Mouse (Mus musculus) heart, adult 8-10 months (tissue): Measurements from ENCODE around the gene Tspan11. TPM values are rescaled to one million over a fixed set of nuclear protein-coding genes. Genes with fewer than 3 reads are reported as not detected.
A peak's percentile ranks its signal among the peaks of the same experiment; 100 is the strongest.

Experiments used
- DNase-seq: peaks from one replicate; pipeline ENCODE4 v3.0.0; 2022; ENCODE audit warnings: low spot score
- total RNA-seq, 4 experiments: library from RNA; stranded (reverse); gene quantifications; 2 replicates each; pipeline ENCODE4 v1.2.4; 2022

Tspan11 gene
- 1 to 10 TPM in 1 of 4 experiments, under 1 TPM in 3; 0.79 to 1.7 (median 0.82) TPM for total RNA-seq

DNA sequence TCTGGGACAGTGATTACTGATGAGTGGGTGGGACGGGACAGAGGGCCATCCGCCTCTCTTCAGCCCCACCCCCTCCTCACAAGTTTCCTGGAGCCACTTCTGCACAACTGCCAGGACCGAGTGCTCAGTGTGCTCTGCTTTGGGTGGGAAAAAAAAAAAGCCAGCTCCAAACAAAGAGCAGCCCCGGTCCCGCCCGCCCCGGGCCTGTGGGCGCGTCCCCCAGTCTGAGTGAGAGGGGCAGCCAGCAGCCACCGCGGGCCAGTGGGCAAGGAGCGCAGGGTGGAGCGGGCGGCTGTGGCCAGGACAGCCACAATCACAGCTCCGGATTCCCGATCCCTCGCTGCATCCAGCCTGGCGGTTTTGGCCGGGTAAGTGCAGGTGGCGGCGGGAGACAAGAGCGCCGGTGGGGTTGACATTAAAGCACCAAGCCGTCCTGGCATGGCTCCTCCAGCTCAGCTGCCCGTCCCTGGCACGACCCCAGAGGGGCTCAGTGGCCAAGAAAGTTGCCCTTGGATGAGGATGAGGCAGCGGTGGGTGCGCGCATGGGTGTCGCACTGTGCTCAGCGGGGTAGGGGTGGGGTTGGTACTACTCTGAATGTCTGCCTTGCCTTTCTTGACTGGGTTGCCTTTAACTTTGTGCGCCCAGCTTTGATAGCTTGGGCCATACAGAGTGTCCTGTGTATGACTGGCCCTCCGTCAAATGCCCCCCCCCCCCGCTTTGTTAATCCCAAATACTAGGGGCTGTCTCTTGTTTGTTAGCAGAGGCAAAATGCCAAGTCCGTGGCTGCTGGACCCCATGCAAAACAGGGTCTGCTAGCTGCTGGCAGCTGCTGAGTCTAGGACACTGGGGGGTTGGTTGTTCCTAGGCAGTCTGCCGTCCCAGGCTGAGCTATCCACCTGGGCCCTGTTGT is at the start of gene Tspan11:
TSS of gene Tspan11 (plus strand) at position 79 of the 911 bp plus-strand sequence.
- DNase-seq = peak; percentile 12

DNA sequence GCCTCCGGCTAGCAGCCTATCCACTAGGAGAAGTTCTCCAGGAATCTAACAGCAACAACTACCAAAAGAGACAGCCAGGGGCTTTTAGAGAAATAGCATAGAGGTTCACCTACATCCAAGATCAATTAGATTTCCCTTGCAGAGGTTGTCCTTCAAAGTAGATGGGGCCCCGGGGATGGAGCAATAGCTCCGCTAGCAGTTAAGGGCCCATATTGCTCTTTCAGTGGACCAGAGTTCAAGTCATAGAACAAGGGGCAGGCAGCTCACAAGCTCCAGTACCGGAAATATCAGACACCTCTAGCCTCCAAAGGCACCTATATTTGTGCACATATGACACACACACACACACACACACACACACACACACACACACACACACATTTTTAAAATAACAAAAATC is 49.5 kb upstream of the Tspan11 start:
- no peak for DNase-seq

GRCm38 (mm10) chr6:127839538-127839937 is 47.9 kb upstream of the Tspan11 start:
- no peak for DNase-seq

DNA sequence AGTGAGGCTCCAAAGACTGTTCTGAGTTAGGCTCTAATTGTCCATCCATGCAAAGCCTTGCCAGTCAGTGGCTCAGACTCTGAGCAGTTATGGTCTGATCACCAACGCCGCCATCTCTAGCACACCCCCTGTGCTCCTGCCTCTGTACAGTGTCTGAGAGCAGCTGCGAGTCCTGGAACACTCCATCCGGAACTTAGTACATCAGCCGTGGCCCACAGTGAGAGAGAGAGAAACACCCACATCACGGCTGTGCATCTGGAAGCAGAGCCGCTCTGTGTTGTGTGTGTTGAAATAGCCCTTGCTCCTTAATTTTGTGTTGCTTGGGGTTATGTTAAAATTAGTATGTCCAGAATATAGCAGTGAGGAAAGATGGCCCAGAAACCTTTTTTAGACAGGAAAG is 47.2 kb upstream of the Tspan11 start:
- DNase-seq = no peak

GRCm38 (mm10) chr6:127841326-127841725 is 46.1 kb upstream of the Tspan11 start:
- DNase-seq = no peak

- DNase-seq = no peak
Measured at GRCm38 (mm10) chr6:127846521-127846920, 40.9 kb upstream of the Tspan11 start.

DNA sequence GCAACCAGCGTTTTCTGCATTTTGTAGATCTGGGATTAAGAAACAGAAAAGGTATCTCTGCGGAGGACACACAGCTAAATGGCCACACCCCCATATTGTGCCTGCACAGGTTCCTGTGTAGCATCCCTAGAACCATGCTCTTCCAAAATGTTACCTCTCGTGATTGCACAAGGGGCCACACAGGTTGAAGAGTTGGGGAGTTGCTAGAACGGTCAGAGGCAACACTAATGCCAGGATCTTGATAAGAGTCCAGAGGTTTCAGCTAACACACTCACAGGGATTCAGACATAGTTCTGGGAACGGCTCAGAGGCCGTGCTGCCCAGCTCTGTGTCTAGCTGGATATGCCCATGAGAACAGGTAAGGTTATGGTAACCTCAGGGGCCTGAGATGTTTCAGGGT is 37.9 kb upstream of the Tspan11 start:
- DNase-seq = no peak

DNA sequence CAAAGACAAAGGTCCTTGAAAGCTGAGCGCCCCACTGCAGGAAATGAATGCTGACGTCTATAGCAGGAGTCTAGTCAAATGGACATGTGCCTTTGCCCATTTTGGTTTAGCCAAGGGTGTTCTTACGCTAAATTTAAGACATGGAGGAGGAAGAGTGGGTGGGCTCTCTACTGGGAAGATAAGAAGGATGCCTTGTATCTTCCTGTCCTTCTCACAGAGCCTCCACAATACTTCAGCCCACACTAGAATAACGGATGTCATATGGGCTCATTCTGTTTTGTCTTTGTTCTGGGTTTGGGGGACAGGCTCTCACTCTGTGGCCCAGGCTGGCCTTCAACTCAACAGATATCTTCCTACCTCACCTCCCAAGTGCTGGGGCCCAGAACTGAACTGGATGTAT is 35.8 kb upstream of the Tspan11 start:
- no peak for DNase-seq

DNA sequence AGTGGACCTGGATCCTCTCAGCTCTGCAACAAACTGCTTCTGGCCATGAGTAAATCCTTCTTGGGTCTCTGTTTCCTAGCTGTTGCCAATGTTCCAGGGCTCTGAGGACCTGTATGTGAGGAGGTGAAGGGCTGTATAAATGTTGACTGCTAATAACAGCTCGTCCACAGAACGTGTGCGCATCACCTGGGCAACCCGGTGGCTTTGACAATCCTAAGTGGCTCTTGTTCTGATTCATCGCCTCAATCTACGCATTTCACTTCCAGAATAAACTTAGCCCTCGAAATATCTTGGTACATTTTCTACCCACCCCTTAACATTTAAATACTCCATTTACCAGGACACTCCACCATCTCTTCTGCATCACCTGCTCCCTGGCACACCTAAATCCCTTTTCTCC is 34.1 kb upstream of the Tspan11 start:
- DNase-seq = no peak

DNA sequence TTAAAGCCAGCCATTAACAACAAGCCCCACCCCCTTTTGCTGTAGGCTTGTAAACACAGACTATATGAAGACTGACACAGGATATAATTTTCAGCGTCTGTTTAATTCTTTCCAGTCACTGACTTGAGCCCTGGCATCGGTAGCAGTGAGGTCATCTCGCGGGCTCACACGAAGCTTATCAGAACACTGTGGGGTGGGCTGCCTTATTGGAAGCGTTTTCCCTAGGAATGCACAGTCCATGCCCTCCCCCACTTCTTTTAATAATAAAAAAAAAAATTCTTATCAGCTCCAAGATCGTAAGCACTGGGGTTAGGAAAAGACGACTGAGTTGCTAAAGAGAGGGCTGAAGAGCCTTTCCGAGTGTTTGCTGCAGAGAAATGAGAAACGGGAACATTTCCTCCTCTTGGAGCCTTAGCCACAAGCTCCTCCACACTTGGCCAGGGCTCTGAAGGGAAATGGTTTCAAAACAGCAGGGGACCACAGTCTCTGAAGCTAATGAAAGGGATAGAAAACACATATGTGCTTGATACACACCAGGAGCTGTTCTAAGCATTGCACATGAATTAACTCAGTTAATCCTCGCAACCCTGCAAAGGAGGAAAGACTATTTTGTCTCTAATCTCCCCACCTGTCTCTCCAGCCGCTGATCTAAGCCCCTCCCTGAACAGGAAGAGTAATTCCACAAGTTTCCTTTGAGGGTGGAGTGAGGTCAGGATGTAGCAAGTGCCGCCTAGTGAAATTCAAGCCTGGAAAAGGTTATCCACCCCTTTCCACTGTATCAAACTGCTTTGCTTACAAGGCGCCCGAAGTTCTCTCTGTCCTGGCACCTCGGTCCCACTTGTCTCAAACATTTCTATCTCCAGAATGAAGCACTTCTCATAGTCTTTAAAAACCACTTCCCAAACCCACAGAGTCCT is 33.4 kb upstream of the Tspan11 start:
- DNase-seq = peak; percentile 26

DNA sequence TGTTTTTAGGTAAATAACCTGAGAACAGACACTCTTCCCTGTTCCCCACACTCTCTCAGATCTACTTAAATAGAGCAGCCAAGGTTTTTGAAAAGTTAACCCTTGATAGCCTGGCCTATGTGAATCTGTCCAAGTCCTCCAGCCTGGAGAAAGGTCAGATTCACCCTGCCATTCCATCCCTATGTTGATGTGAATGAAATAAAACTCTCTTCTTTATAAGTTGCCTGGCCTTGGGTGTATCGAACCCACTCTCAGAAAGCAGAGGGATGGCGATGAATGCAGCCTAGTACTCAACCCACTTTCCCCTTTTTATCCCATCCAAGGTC is 32.7 kb upstream of the Tspan11 start:
- DNase-seq = no peak

DNA sequence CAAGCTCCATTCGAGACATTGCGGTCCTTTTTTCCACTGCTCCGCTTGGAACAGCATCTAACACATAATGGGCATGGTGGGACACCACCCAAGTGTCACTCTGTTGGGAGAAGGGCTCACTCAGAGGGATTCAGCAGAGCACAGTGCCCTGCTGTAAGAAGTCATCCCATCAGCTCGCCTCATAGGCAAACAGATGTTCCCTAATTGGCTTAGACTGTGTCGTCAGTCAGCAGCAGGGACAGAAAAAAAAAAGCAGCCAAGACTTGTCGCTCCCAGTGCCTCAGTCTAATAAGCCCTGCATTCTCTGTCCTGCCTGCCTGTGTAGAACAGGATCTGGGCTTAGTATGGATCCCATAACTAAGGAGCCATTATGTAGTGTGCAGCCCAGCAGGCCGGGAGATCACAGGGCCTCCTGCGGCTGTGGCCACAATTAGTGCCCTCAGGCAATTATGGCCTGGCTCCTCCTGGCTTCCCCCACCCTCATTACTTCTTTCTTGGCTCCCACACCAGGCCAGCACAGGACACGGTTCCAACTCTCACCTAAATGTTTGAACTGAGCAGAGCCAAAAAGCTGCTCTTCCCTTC is 31.6 kb upstream of the Tspan11 start:
- DNase-seq = no peak

GRCm38 (mm10) chr6:127861951-127862350 is 25.4 kb upstream of the Tspan11 start:
- no peak for DNase-seq

DNA sequence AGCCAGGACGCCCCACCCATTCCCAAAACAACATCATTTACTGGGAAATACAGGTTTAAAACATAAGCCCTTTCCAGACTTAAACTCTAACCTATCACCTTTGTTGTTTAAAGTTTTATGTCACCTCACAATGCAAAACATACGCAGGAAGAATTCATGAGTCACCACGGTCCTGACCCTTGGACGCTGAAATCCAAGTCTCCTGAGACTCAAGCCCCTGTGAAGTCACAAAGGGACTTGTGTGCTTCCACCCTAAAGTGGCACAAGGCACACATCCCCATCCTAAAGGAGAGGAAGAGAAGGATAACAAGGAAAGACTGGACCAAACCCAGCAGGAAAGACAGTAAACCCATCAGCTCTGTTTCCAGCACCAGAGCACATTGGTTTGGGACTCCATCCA is 22.0 kb upstream of the Tspan11 start:
- DNase-seq = no peak

DNA sequence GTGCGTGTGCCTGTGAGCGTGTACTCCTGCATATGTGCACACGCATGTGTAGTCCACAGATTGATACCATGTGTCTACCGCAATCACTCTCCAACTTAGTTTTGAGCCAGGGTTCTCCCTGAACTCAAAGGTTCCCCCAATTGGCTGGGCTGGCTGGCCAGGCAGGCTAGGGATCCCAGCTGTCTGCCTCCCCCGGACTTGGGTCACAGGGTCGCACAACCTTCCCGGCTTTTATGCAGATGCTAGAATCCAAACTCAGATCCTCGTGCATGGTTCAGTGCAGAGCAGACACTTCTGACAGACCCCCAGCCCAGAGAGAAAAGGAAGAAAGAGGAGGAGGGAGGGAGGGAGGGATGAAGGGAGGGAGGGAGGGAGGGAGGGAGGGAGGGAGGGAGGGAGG is 18.8 kb upstream of the Tspan11 start:
- no peak for DNase-seq

DNA sequence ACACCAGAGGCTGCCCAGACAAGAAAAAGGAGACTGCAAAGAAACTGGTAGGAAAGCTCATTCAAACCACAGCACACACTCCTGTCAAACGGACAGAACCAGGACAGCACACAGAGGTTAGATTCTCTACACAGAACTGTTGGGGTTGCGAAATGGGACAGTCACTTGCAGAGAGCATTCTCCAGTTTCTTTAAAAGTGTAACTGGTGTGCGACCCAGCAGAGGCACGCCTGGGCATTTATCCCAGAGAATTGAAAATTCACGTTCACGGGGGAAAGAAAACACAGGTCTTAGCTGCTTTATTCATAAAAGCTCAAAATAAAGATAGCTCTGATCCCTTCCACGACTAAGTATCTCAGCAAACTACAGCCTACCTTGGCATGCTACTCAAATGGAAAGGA is 18.3 kb upstream of the Tspan11 start:
- no peak for DNase-seq

DNA sequence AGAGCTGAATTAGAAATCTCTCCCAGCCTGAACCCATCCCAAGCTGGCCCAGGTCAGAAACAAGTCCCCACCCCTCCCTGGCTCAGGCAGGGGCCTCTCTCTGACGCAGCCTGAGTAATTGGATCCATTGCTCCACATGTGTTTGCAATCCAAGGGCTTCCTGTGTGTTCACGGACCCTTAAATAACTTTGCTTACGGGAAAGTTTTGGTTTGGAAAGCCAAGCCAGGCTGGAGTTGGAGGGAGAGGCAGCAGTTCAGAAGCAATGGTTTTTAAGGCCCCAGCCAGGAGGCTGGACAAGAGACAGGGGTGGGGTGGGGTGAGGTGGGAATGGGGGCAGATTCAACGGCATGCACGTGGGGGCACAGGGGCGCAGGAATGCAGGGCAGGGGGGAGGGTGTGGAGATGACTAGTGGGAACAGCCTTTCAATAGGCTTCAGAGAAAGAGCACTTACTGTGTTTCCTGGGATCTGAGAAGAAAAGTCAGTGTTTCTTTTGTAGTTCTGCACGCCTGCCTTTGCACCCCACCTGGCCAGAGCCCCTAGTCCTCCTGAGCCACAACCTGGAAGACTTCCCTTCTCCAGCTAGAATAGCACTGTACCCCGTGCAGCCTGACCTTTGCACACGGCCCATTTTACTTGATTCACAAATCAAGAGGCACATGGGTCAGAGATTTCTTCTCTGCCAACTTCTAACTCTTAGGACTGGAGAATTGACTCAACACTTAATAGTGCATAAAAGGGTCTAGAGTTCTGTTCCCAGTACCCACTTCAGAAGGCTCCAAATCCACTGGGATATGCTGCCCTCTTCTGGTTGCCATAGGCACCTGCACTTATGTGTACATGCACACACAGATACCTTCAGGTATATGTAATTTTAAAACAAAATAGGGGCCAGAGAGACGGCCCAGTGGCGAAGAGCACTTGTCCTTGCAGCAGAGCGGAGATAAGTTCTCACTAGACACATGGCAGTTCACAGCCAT is 16.8 kb upstream of the Tspan11 start:
- no peak for DNase-seq

DNA sequence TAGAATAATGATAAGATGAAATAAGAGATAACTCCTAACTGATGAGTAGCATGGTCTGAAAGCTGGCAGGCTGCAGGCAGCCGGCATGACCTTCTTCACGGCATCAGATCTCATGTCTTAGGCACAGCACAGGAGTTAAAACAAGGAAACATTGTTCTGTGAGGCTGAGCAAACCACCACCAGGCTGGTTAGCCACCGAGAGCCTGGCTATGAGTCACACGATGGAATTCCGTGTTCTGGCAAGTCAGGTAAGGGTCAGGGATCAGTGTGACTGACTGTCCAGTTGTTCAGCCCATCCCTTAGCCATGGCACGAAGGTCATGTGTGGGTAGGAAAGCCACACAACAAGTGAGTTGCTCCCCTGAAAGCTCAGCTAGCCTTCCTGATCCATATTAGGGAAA is 16.0 kb upstream of the Tspan11 start:
- DNase-seq = no peak

DNA sequence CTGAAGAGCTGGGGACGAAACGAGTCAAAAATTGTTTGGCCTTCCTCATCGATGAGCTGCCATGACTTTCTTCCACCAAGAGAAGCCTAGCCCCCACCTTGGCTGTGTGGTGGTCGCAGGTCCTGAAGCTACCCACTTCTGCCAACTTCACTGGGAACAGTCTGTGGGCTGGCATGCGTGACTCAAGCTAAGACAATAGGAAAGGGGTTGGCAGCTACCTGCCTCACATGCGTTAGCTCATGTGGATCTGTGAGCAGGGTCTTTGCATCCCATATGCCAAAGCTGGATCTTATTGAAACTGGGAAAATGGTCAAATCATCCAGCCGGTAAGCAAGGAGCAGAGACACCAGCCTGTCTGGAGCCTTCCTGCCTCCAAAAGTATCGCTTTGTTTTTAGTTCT is 14.8 kb upstream of the Tspan11 start:
- no peak for DNase-seq

GRCm38 (mm10) chr6:127875883-127876282 is 11.5 kb upstream of the Tspan11 start:
- DNase-seq = no peak

GRCm38 (mm10) chr6:127876436-127876835 is 11.0 kb upstream of the Tspan11 start:
- no peak for DNase-seq
